Mouse (Mus musculus) midbrain, embryonic 15.5 days (tissue): ENCODE results near the gene Chchd10. TPM values are rescaled to one million over a fixed set of nuclear protein-coding genes. Genes with fewer than 3 reads are reported as not detected.

Experiments
- ATAC-seq: fragments of 200-750 bp; cut with Nextera tagmentation; replicated peaks from 2 replicates; pipeline ENCODE4 v1.8.0; 2017; ENCODE audit warnings: moderate TSS enrichment
- H3K27ac ChIP-seq: fragments of 300-500 bp; sonication (generic); 2 replicates; pipeline ENCODE4 v1.5.1; 2015; ENCODE audit warnings: mild to moderate bottlenecking, inconsistent platforms
- H3K27me3 ChIP-seq: fragments of 300-500 bp; sonication (generic); replicated peaks from 2 replicates; pipeline ENCODE4 v1.6.1; 2015; ENCODE audit warnings: inconsistent platforms
- H3K36me3 ChIP-seq: fragments of 300-500 bp; sonication (generic); replicated peaks from 2 replicates; pipeline ENCODE4 v1.6.1; 2015; ENCODE audit warnings: inconsistent platforms
- H3K4me1 ChIP-seq: fragments of 300-500 bp; sonication (generic); 2 replicates; pipeline ENCODE4 v1.6.1; 2015; ENCODE audit warnings: inconsistent platforms
- H3K4me2 ChIP-seq: fragments of 300-500 bp; sonication (generic); 2 replicates; pipeline ENCODE4 v1.6.1; 2015; ENCODE audit warnings: inconsistent platforms, mild to moderate bottlenecking, moderate library complexity
- H3K4me3 ChIP-seq: fragments of 300-500 bp; sonication (generic); 2 replicates; pipeline ENCODE4 v1.5.1; 2015; ENCODE audit warnings: mild to moderate bottlenecking, inconsistent platforms
- H3K9ac ChIP-seq: fragments of 300-500 bp; sonication (generic); 2 replicates; pipeline ENCODE4 v1.6.1; 2015; ENCODE audit warnings: mild to moderate bottlenecking, inconsistent platforms
- H3K9me3 ChIP-seq: fragments of 300-500 bp; sonication (generic); 2 replicates; pipeline ENCODE4 v1.6.1; 2016; ENCODE audit warnings: inconsistent platforms
- WGBS: fragments of 180-500 bp; shearing (Covaris S2); methylation state at CpG from one replicate; pipeline ENCODE4 v1.1.7; 2015; ENCODE audit warnings: mixed read lengths; 5-methylcytosine and 5-hydroxymethylcytosine counted together
- polyA plus RNA-seq: library from polyadenylated mRNA; unstranded; fragments of >200 nt; fragmentation: Nextera tagmentation; extraction: Ambion mirVana; gene quantifications from 2 replicates; pipeline ENCODE4 v1.2.1, GENCODE M21; 2015

The Chchd10 gene
- polyA plus RNA-seq, 1 experiment from 2014 or later, result 82.8 TPM

- WGBS, result 23% methylated on average over 11 of the region's 11 CpGs
- no peaks in the 10 kb centered on the region for H3K4me1 ChIP-seq
- no peaks in the 10 kb centered on the region for H3K27me3 ChIP-seq
- no peaks in the 10 kb centered on the region for H3K36me3 ChIP-seq
- H3K4me2 ChIP-seq, result no peak overlapping the region
- no peak overlapping the region for H3K4me3 ChIP-seq
- H3K9me3 ChIP-seq, result no peaks in the 10 kb centered on the region
- no peak overlapping the region for H3K9ac ChIP-seq
- H3K27ac ChIP-seq, result no peak overlapping the region
- ATAC-seq, result no peak
Measured at GRCm38 (mm10) chr10:75944066-75944772, 11.3 kb downstream of the Chchd10 start.

- Histone ChIP-seq H3K36me3 (no peaks in the 10 kb centered on the region), H3K9me3 (no peaks in the 10 kb centered on the region), H3K4me2 (no peak overlapping the region), H3K27ac (no peak overlapping the region), H3K4me1 (no peaks in the 10 kb centered on the region; the same call in 1 of the 2 replicates), H3K4me3 (no peak overlapping the region), H3K27me3 (0 out of 2 replicates have a peak, but pooled peaks cover 3% of the 10 kb centered on the region), H3K9ac (no peak overlapping the region)
- no peak for ATAC-seq
- 94% methylated on average over 7 of the region's 7 CpGs for WGBS
Measured at GRCm38 (mm10) chr10:75945213-75945612, 12.3 kb downstream of the Chchd10 start.

- Histone ChIP-seq H3K9me3 (no peaks in the 10 kb centered on the region), H3K4me3 (no peak overlapping the region), H3K9ac (no peak overlapping the region), H3K4me2 (no peak overlapping the region), H3K36me3 (no peaks in the 10 kb centered on the region), H3K27me3 (peaks cover 10% of the 10 kb centered on the region; the same call in 1 of the 2 replicates), H3K27ac (no peak overlapping the region), H3K4me1 (peaks cover 7% of the 10 kb centered on the region)
- WGBS, result 86% methylated on average over 7 of the region's 7 CpGs
- no peak for ATAC-seq
Measured at GRCm38 (mm10) chr10:75945896-75946295, 13.0 kb downstream of the Chchd10 start.

DNA sequence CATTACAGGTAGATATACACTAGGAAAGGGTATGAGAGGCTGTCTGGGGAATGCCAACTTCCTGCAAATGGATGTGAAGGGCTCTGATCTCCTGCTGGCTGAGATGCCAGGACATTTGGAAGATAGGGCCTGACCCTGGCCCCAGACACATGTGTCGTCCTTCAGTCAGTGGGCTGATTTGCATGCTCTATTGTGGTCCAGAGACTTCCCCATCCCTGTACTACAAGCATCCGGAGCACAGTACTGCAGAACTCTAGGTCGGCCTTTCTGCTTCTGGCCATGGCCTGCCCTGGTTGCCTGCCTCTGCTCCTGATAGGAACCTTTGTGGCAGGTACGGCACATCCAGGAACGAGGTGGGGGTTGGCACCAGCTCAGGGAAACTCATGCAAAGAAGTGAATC is 15.1 kb downstream of the Chchd10 start:
- H3K9ac ChIP-seq, result no peak overlapping the region
- WGBS, result 74% methylated on average over 5 of the region's 5 CpGs
- H3K36me3 ChIP-seq, result no peaks in the 10 kb centered on the region
- H3K9me3 ChIP-seq, result no peaks in the 10 kb centered on the region
- peaks cover 13% of the 10 kb centered on the region for H3K4me1 ChIP-seq
- H3K27ac ChIP-seq, result no peak overlapping the region
- peaks cover 15% of the 10 kb centered on the region; the same call in 1 of the 2 replicates for H3K27me3 ChIP-seq
- no peak overlapping the region for H3K4me2 ChIP-seq
- H3K4me3 ChIP-seq, result no peak overlapping the region
- ATAC-seq, result no peak

- Histone ChIP-seq H3K27me3 (peaks cover 18% of the 10 kb centered on the region; the same call in 1 of the 2 replicates), H3K9me3 (no peaks in the 10 kb centered on the region), H3K4me2 (no peak overlapping the region), H3K4me3 (no peak overlapping the region), H3K27ac (no peak overlapping the region), H3K4me1 (peaks cover 13% of the 10 kb centered on the region), H3K9ac (no peak overlapping the region), H3K36me3 (no peaks in the 10 kb centered on the region)
- 82% methylated on average over 22 of the region's 22 CpGs for WGBS
- no peak for ATAC-seq
Measured at GRCm38 (mm10) chr10:75949053-75950045, 16.4 kb downstream of the Chchd10 start.

DNA sequence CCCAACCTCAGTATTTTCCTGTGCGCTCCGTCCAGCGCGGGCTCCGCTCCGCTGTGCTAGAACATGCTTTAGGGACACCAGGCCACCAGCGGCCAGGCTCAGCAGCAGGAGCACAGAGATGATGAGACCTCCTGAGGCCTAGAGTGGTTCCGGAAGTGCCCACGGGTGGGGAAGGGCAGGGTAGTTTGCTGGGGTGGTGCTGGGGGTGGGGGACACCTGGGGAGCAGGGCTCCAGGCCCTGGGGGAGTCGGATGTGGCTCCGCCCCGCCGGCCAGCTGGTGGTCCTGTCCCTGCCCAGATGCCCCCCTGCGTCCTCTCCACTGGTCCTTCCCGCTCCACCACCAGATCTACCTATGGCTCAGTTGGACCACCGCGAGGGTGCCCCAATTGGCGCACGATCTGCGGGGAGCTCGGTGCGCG is 17.9 kb downstream of the Chchd10 start:
- Histone ChIP-seq H3K27ac (no peak overlapping the region), H3K27me3 (peaks cover 18% of the 10 kb centered on the region; the same call in 1 of the 2 replicates), H3K9me3 (no peaks in the 10 kb centered on the region), H3K4me3 (peak overlapping the region; percentile 39), H3K36me3 (no peaks in the 10 kb centered on the region), H3K4me1 (peaks cover 13% of the 10 kb centered on the region), H3K9ac (peak overlapping the region; percentile 38), H3K4me2 (peak overlapping the region; percentile 79)
- ATAC-seq, result peak; percentile 42; the same call in 1 of the 2 replicates
- 2% methylated on average over 23 of the region's 23 CpGs for WGBS

GRCm38 (mm10) chr10:75951424-75952050 is 18.6 kb downstream of the Chchd10 start:
- 0 out of 2 replicates have a peak, but pooled peaks have one; percentile 25 for ATAC-seq
- WGBS, result 4% methylated on average over 13 of the region's 13 CpGs
- H3K9ac ChIP-seq, result 0 out of 2 replicates have a peak overlapping the region, but pooled peaks have one; percentile 38

GRCm38 (mm10) chr10:75954381-75954811 is 21.5 kb downstream of the Chchd10 start, which contains the start of gene Gm5134:
Gm5134 (plus strand) TSS chr10:75954514.
- no peak for ATAC-seq
- Histone ChIP-seq H3K27me3 (peaks cover 18% of the 10 kb centered on the region; the same call in 1 of the 2 replicates), H3K9ac (no peak within 1 kb of the TSS), H3K9me3 (no peaks in the 10 kb centered on the region), H3K4me2 (peak within 1 kb of the TSS; percentile 39), H3K36me3 (no peaks in the 10 kb centered on the region), H3K4me1 (peaks cover 13% of the 10 kb centered on the region), H3K4me3 (no peak within 1 kb of the TSS; the same call in 1 of the 2 replicates), H3K27ac (no peak within 1 kb of the TSS)
- WGBS, result 35% methylated on average over 20 of the region's 20 CpGs

More at GRCm38 (mm10) chr10:75951424-75952050, 18.6 kb downstream of the Chchd10 start:
- H3K27me3 ChIP-seq, result peaks cover 18% of the 10 kb centered on the region; the same call in 1 of the 2 replicates
- H3K4me3 ChIP-seq, result peak overlapping the region; percentile 39
- H3K36me3 ChIP-seq, result no peaks in the 10 kb centered on the region
- peaks cover 13% of the 10 kb centered on the region for H3K4me1 ChIP-seq
- H3K4me2 ChIP-seq, result peak overlapping the region; percentile 79
- H3K9me3 ChIP-seq, result no peaks in the 10 kb centered on the region
- H3K27ac ChIP-seq, result no peak overlapping the region

- Histone ChIP-seq H3K9ac (no peak overlapping the region), H3K36me3 (no peaks in the 10 kb centered on the region), H3K27ac (no peak overlapping the region), H3K4me2 (no peak overlapping the region), H3K27me3 (no peaks in the 10 kb centered on the region), H3K9me3 (no peaks in the 10 kb centered on the region), H3K4me1 (no peaks in the 10 kb centered on the region), H3K4me3 (no peak overlapping the region)
- WGBS, result 93% methylated on average over 10 of the region's 10 CpGs
- ATAC-seq, result no peak
Measured at GRCm38 (mm10) chr10:75973846-75974245, 40.9 kb downstream of the Chchd10 start.

GRCm38 (mm10) chr10:75975216-75975615 is 42.3 kb downstream of the Chchd10 start:
- H3K4me1 ChIP-seq, result no peaks in the 10 kb centered on the region
- no peaks in the 10 kb centered on the region for H3K27me3 ChIP-seq
- no peak overlapping the region for H3K27ac ChIP-seq
- no peak for ATAC-seq
- no peak overlapping the region for H3K9ac ChIP-seq
- 78% methylated on average over 5 of the region's 5 CpGs for WGBS
- H3K36me3 ChIP-seq, result no peaks in the 10 kb centered on the region
- H3K4me2 ChIP-seq, result no peak overlapping the region
- H3K9me3 ChIP-seq, result no peaks in the 10 kb centered on the region
- H3K4me3 ChIP-seq, result no peak overlapping the region

DNA sequence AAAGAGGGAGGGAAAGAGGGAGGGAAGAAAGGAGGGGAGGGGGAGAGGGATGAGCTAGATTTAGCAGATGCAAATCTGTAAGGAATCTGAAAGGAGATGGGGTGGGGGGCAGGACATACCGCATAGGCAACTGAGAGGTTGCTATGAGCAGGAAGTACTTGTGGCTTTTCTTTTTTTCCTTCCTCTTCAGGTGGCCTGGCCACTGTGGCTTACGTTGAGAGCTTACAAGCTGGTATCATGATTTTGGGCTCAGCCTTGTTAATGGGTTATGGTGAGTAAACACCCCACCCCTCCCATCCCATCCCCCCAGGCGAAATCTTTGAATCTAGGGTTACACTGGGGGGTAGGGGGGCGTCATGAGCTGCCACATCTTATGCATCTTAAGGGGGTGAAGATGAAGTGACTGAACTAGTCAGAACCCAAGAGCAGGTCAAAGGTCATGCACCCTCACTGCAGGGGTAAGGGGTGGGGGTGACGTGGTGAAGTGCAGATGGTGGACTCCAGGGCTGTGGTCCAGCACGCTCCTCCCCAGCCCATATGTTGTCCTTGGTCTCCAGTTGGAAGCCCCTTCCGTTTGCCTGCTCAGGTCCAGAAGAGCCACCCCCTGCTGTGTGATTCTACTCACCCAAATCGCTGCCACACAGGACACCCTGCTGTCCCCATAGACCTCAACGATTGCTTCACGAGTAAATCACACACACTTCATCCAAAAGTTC is 45.3 kb downstream of the Chchd10 start:
- no peaks in the 10 kb centered on the region for H3K27me3 ChIP-seq
- no peak overlapping the region for H3K4me2 ChIP-seq
- no peaks in the 10 kb centered on the region for H3K4me1 ChIP-seq
- no peak overlapping the region for H3K9ac ChIP-seq
- H3K9me3 ChIP-seq, result no peaks in the 10 kb centered on the region
- H3K27ac ChIP-seq, result no peak overlapping the region
- no peak for ATAC-seq
- H3K36me3 ChIP-seq, result no peaks in the 10 kb centered on the region
- 45% methylated on average over 10 of the region's 10 CpGs for WGBS
- no peak overlapping the region for H3K4me3 ChIP-seq
